Mouse (Mus musculus) layer of hippocampus, adult 18-20 months (tissue): ENCODE measurements around the gene Mx1. TPM values are rescaled to one million over a fixed set of nuclear protein-coding genes. Genes with fewer than 3 reads are reported as not detected.

ENCODE experiments used
- DNase-seq, 2 experiments: peaks; one replicate each; pipeline ENCODE4 v3.0.0; 2022; ENCODE audit warnings: low spot score in 2 of 2
- total RNA-seq, 2 experiments: library from RNA; stranded (reverse); gene quantifications; 2 replicates each; pipeline ENCODE4 v1.2.3; 2021

Mx1 gene
- total RNA-seq, 2 experiments from 2014 or later = 0.62 to 0.86 TPM

GRCm38 (mm10) chr16:97447386-97447785 lies 15.3 kb downstream of the Mx1 start:
- DNase-seq = no peak

GRCm38 (mm10) chr16:97443670-97444263 lies 18.9 kb downstream of the Mx1 start:
- peak in 1 of 2 experiments; percentile 45 for DNase-seq

- peak in 1 of 2 experiments; percentile 14 for DNase-seq
Observed at GRCm38 (mm10) chr16:97441967-97442366, 20.7 kb downstream of the Mx1 start.

GRCm38 (mm10) chr16:97438191-97438590 lies 24.5 kb downstream of the Mx1 start:
- DNase-seq = no peak

- DNase-seq = peak; percentile 30 to 48
Observed at GRCm38 (mm10) chr16:97437448-97438056, 25.2 kb downstream of the Mx1 start.

GRCm38 (mm10) chr16:97434206-97434605 lies 28.5 kb downstream of the Mx1 start:
- DNase-seq = no peak

GRCm38 (mm10) chr16:97431328-97431727 lies 31.4 kb downstream of the Mx1 start:
- no peak for DNase-seq

GRCm38 (mm10) chr16:97430091-97430490 lies 32.6 kb downstream of the Mx1 start:
- no peak for DNase-seq

GRCm38 (mm10) chr16:97428026-97428425 lies 34.7 kb downstream of the Mx1 start:
- no peak for DNase-seq

- no peak for DNase-seq
Observed at GRCm38 (mm10) chr16:97423627-97424026, 39.1 kb downstream of the Mx1 start.

- no peak for DNase-seq
Observed at GRCm38 (mm10) chr16:97421671-97422070, 41.0 kb downstream of the Mx1 start.

- DNase-seq = no peak
Observed at GRCm38 (mm10) chr16:97418749-97419453, 43.8 kb downstream of the Mx1 start.

GRCm38 (mm10) chr16:97417896-97418542 lies 44.7 kb downstream of the Mx1 start:
- DNase-seq = peak in 1 of 2 experiments; percentile 56

GRCm38 (mm10) chr16:97405476-97406012 lies 57.2 kb downstream of the Mx1 start:
- no peak for DNase-seq

- DNase-seq = no peak
Observed at GRCm38 (mm10) chr16:97402213-97402785, 60.4 kb downstream of the Mx1 start.

GRCm38 (mm10) chr16:97401741-97402140 lies 61.0 kb downstream of the Mx1 start:
- DNase-seq = no peak

GRCm38 (mm10) chr16:97399991-97400390 lies 62.7 kb downstream of the Mx1 start:
- no peak for DNase-seq

- DNase-seq = no peak
Observed at GRCm38 (mm10) chr16:97397945-97398531, 64.7 kb downstream of the Mx1 start.
